Mouse (Mus musculus) erythroid progenitor cell, adult 5-6 weeks (primary cell): ENCODE measurements around the gene Rimbp2. TPM values are rescaled to one million over a fixed set of nuclear protein-coding genes. Genes with fewer than 3 reads are reported as not detected.
"Not testable (repeated sequence)": the region's sequence is repeated elsewhere in the genome, so short reads cannot be mapped to it uniquely, and the experiment has no call there.

Experiments used
- ATAC-seq: replicated peaks from 2 replicates; pipeline ENCODE4 v1.8.0; 2016; ENCODE audit warnings: moderate number of reproducible peaks, mild to moderate bottlenecking, moderate TSS enrichment, inconsistent platforms; ENCODE audit not compliant: poor library complexity, low FRiP score, severe bottlenecking
- total RNA-seq, 2 experiments: library from RNA; stranded (forward) in 1 of 2; stranded (reverse) in 1 of 2; fragments of 150-400 nt in 1 of 2; fragments of 186-747, 209-891 nt in 1 of 2; gene quantifications; 2 replicates each; pipeline versions ENCODE4 v1.2.3 to v1.2.4; 2015 to 2017; ENCODE audit warnings: low replicate concordance in 2 of 2

The Rimbp2 gene
- total RNA-seq (2015; ENCODE audit: low replicate concordance) (1.3 TPM in 1 of 2 replicates, not detected in the other), total RNA-seq (2017; ENCODE audit: low replicate concordance) (not detected in 2 replicates)

GRCm38 (mm10) chr5:128953278-128954070 is at the start of gene Rimbp2:
Rimbp2 (minus strand) TSS chr5:128953486.
- ATAC-seq: no peak

- ATAC-seq: no peak
These were observed 49.3 kb upstream of the Rimbp2 start for GRCm38 (mm10) chr5:129002571-129003011.

GRCm38 (mm10) chr5:129000706-129001468 is 47.6 kb upstream of the Rimbp2 start:
- peak; percentile 94 for ATAC-seq

- no peak for ATAC-seq
These were observed 34.1 kb upstream of the Rimbp2 start for GRCm38 (mm10) chr5:128987141-128987954.

GRCm38 (mm10) chr5:128985946-128986345 is 32.7 kb upstream of the Rimbp2 start:
- ATAC-seq: no peak

DNA sequence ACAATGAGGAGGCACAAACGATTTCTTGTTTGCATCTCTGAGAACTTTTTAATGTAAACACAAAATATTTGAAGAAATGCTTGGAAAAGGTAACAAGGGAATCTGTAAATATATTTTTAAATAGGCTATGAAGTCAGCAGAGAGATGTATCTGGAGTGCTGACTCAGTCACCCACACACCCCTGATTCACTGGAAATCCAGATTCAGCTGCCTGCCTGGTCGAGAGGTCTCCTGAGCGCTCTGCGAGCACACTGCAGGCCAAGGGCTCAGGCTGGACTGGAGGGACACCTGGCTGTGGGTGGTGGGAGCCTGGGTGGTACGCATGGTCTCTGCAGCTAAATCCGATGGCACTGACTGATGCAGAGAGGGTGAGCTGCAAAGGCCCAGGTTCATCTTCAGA is 31.2 kb upstream of the Rimbp2 start:
- ATAC-seq: 0 out of 2 replicates have a peak, but pooled peaks have one; percentile 6

- ATAC-seq: peak; percentile 56; the same call in 1 of the 2 replicates
These were observed 28.3 kb upstream of the Rimbp2 start for GRCm38 (mm10) chr5:128981607-128982006.

GRCm38 (mm10) chr5:128980857-128981256 is 27.6 kb upstream of the Rimbp2 start:
- no peak for ATAC-seq

DNA sequence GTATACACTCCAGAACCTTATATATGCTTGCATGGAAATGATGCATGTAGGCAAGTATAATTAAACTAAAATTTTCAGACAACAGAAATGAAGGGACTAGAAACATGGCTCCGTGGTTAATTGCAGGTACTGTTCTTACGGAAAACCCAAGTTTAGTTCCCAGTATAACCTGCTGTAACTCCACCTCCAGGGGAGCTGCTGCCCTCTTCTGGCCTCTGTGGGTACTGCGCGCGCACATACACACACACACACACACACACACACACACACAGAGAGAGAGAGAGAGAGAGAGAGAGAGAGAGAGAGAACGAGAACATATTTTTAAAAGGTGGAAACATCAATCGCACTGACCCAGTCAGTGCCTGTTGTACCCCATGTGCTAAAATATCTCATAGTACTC is 25.7 kb upstream of the Rimbp2 start:
- no peak for ATAC-seq

DNA sequence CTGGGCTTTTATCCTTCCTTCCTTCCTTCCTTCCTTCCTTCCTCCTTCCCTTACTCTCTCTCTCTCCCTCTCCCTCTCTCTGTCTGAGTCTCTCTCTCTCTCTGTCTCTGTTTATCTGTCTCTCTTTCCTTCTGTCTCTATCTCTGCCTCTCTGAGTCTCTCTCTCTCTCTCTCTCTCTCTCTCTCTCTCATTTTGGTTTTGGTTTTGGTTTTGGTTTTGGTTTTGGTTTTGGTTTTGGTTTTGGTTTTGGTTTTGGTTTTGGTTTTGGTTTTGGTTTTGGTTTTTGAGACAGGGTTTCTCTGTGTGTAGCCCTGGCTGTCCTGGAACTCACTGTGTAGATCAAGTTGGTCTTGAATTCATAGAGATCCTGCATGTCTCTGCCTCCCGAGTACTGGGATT is 24.2 kb upstream of the Rimbp2 start:
- not testable (repeated sequence) for ATAC-seq

DNA sequence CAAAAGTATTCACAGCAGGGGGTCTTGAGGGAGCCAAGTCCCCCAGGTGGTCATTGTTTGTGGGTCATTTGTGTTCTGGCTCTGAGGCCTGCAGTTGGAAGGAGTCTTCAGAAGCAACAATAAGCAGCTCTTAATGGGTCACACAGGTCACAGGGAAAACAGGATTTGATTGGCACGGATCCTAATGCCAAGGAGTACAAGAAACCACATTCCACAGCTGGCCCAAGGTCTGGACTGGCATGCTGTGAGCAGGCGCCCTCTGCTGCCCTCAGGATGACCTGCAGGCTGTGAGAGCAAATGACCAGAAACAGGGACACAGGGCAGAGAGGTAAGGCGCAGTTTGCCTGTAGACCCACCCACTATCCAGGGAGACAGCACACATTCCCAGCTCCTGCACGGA is 23.0 kb upstream of the Rimbp2 start:
- ATAC-seq: peak; percentile 65

GRCm38 (mm10) chr5:128971298-128971697 is 18.0 kb upstream of the Rimbp2 start:
- peak; percentile 59 for ATAC-seq

- no peak for ATAC-seq
These were observed 17.6 kb upstream of the Rimbp2 start for GRCm38 (mm10) chr5:128970878-128971277.

DNA sequence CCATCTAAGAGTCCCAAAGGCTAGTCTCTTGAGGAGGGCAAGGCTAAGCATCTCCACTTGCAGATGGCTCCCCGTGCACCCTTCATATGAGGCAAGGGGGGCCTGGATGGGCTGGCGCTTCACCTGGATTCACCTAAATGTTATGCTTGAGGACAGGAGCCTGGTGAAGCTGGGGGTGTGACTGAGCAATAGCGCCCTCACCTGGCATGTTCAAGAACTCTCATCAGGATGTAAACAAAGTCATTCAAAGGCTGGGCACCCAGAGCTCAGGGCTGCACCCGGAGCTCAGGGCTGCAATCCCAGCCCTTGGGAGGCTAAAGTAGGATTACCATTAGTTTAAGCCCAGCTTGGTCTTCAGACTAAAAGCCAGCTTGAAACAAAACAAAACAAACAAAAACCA is 11.1 kb upstream of the Rimbp2 start:
- ATAC-seq: no peak

DNA sequence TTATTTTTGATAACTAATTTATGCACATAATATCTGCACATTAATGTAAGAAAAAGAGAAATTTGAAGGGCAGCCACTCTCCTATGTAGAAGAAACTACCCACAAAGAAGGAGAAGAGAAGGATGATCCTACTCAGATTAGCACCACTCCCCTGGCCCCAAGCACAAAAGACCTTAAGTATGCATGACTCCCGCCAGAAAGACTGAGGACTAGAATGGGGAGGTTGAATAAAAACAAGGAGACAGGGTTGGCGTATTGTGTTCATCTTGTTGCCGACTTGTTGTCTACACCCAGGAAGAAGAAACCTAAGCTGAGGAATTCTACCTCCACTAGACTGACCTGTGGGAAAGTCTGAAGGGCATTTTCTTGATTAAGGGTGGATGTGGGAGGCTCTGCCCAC is 5.6 kb upstream of the Rimbp2 start:
- no peak for ATAC-seq

- not testable (repeated sequence) for ATAC-seq
These were observed 1.1 kb upstream of the Rimbp2 start for GRCm38 (mm10) chr5:128954371-128954770.

GRCm38 (mm10) chr5:128952291-128953195 is 743 bp downstream of the Rimbp2 start:
- no peak for ATAC-seq

DNA sequence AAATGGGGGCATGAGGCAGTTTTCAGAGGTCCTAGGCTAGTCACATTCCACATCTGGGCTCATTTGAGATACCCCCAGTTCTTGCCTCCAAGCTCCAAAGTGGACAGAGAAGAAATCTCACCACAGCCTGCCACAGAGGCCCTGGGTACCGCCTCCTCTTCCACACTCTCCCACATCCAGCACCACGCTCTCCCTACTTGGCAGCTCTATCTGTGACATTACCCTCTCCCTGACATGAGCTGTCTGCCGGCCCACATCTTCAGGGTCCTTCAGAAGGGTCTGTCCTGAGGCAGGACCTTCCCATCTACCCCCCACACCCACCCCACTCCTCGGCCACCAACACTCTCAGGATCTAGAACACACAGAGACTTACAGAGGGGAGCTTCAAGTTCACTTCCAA is 1.8 kb downstream of the Rimbp2 start:
- ATAC-seq: no peak

DNA sequence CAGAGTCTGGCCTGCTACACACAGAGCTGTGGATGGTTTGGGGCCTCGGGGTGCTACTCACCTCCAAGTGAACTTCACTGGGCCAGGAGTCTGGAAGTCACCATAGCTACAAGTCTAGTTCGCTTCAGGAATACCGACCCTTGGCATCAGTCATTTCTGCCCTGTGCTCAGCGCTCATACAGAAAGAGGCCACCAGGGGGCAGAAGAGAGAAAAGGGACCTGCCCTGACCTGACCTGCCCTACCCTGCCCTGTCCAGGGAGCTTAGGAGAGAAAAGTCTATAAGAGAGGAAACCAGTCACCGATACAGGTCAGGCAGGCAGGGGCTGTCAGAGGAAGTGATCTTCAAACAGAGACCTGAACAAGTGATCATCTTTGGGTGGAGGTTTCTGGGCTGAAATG is 6.2 kb downstream of the Rimbp2 start:
- ATAC-seq: no peak
